Mouse (Mus musculus): Measurements from ENCODE around the gene Plch2.

The Plch2 gene

DNA sequence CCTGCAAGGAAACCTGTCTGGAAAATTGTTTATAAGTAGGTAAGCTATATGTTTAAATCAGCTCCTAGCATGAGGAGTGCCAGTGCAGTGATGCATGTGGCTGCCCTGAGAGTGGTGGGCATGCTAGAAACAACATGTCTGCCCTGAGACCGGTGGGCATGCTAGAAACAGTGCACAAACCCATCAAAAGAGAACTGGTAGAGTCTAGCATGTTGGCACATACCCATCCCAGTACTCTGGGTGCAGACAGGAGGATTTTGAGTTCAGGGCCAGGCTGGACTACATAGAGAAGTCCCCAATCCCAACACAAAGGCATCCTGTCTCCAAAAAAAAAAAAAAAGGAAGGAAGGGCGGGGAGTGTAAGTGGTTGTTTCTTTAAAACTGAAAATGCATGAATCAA lies 121.8 kb downstream of the Plch2 start:
- no peaks in the 10 kb centered on the region for H3K27me3 ChIP-seq (ENCODE audit: control insufficient read depth, insufficient read depth, low read length, poor library complexity, severe bottlenecking)
- no peak for DNase-seq (ENCODE audit: low read depth, low spot score)
- no peaks in the 10 kb centered on the region for H3K36me3 ChIP-seq (ENCODE audit: control insufficient read depth, insufficient read depth, low read length, poor library complexity, severe bottlenecking)

DNA sequence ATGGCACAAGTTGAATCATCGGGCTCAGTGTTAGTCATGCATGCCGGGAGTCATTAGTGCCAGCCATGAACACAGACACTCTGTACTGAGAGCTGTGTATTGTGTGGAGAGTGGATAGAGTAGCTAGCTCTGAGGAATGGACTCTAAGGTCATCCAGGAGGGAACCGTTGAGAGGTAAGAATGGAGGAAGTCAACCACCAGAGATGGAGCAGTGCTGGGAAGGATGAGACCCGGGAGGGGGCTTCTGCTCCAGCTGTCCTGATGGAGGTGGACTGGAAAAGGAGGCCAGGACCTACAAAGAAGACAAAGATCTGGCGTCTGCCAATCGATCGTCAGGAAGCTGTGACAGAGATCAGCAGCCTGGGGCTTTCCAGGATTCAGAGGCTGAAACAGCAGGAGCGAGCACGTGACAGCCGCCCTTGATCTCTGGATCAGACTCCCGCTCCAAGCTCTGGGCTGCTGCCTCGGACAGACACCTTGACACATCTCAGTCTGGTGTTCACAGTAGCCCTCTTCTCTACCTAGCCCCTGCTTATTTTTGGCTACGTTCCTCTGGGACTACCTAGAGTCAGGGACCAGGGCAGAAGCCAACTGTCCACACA lies 123.2 kb downstream of the Plch2 start:
- Histone ChIP-seq H3K36me3 (ENCODE audit: control insufficient read depth, insufficient read depth, low read length, poor library complexity, severe bottlenecking) (no peaks in the 10 kb centered on the region), H3K27me3 (ENCODE audit: control insufficient read depth, insufficient read depth, low read length, poor library complexity, severe bottlenecking) (no peaks in the 10 kb centered on the region)
- DNase-seq (ENCODE audit: low read depth, low spot score): no peak
